Mouse (Mus musculus): ENCODE results near the gene Trim17.

The Trim17 gene

DNA sequence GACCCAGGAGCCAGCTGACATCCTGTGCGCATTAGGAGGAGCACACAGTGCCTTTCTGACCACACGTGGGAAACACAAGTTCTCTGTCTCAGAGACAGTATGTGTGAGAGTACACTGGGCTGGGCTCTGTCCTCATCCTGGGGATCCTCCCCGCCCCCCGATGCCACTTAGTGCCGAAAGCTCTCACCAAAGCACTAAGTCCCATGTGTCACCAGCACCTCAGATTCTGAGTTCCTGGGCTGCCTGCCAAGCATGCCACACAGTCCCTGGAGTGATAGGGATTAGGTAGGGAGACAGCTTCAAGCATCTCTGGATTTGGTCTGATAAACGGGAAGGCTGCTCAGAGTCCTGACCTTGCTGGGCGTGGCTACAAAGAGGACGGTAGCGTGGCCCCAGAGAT lies 36.3 kb downstream of the Trim17 start:
- no peak for DNase-seq (ENCODE audit: low read depth, low spot score)

- DNase-seq (ENCODE audit: low read depth, low spot score): no peak
Observed at GRCm38 (mm10) chr11:58991911-58992310, 37.4 kb downstream of the Trim17 start.

DNA sequence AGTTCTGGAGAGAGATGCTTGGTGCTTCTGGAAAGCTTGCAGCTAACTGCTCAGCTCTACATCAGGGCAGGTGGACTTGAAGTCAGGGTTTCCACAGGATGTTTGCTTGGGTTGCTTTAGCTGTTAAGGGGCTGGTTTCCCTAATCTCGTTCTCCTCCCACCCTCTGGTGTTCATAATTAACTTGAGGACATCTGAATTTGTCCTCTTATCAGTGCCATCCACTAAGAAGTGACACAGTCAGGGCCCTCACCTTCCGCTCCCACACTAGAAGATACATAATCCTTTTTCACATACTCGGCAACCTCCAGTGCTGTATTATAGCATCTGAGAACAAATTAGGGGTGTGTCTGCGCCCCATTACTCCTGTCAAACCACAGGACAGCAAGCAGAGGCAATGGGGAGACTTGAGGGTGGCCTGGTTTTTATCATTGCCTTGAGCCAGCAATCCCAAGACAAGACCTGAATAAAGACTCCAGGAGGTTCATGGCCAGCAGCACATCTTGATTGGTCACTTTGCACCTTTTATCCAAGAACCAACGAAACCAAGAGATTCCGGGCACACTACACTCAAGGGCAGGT lies 38.7 kb downstream of the Trim17 start:
- no peak for DNase-seq (ENCODE audit: low read depth, low spot score)

DNA sequence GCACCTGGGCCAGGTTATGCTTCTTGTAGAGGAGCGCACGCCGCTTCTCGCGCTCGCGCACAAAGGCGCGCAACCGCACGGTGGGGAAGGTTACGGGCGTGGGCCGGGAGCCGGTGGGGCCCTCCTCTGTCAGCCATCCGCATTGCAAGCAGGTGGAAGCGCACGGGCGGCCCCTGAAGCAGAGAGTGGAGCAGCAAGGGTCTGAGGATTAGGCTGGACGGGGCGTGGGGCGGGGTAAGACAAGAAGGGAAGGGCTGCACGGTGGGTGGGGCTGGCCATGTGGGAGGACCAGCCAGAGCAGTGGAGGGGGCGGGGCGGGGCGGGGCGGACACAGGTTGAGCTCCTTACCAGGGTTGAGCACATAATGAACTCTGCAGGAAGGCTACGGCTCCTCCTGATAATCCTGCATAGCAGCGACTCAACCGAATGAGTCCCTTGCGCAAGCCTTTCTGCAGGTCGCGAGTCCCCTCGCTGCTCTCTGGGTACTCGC lies 39.9 kb downstream of the Trim17 start:
- peak; percentile 89 for DNase-seq (ENCODE audit: low read depth, low spot score)

- DNase-seq (ENCODE audit: low read depth, low spot score): no peak
Observed at GRCm38 (mm10) chr11:58995061-58995806, 40.7 kb downstream of the Trim17 start.

GRCm38 (mm10) chr11:58995807-58996370 lies 41.4 kb downstream of the Trim17 start:
- no peak for DNase-seq (ENCODE audit: low read depth, low spot score)

GRCm38 (mm10) chr11:58997541-58997940 lies 43.1 kb downstream of the Trim17 start:
- DNase-seq (ENCODE audit: low read depth, low spot score): no peak

GRCm38 (mm10) chr11:58999158-58999557 lies 44.7 kb downstream of the Trim17 start:
- DNase-seq (ENCODE audit: low read depth, low spot score): no peak

DNA sequence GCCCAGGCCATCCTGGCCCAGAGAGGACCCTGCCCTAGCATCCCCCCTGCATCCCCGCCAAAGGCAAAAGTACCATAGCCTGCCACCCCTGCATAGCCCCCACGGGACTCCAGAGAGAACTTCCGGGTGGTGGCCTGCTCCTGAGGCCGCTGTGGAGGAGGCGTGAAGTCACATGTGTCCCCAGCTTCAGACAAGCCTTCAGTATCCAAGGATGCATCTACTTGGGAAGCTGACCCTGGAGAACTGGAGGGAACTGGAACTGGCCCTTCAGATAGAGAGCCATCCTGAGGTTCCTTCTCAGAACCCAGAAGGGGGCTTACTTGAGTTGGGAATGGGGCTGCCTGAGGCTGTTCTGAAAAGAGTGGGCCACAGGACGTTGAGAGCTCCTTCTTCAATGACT lies 45.3 kb downstream of the Trim17 start:
- DNase-seq (ENCODE audit: low read depth, low spot score): no peak

DNA sequence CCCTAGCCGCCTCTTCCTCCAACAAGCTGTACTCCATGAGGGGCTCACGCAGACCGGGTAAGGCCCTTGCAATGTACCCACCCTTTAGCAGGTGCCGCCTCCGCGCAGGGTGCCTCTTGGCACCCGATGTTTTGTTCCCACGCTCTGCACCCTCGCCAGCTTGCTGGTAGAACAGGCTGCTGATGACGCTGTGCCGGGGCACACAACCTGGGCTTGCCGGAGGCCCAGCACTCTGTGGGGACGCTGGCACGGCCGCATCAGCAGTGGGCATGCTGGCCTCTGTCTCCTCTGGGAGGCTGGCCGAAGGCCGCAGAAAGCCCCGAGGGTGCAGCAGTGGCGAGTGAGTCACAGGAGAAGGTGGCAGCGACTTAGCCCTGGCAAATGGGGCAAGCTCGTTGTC lies 46.1 kb downstream of the Trim17 start:
- no peak for DNase-seq (ENCODE audit: low read depth, low spot score)

DNA sequence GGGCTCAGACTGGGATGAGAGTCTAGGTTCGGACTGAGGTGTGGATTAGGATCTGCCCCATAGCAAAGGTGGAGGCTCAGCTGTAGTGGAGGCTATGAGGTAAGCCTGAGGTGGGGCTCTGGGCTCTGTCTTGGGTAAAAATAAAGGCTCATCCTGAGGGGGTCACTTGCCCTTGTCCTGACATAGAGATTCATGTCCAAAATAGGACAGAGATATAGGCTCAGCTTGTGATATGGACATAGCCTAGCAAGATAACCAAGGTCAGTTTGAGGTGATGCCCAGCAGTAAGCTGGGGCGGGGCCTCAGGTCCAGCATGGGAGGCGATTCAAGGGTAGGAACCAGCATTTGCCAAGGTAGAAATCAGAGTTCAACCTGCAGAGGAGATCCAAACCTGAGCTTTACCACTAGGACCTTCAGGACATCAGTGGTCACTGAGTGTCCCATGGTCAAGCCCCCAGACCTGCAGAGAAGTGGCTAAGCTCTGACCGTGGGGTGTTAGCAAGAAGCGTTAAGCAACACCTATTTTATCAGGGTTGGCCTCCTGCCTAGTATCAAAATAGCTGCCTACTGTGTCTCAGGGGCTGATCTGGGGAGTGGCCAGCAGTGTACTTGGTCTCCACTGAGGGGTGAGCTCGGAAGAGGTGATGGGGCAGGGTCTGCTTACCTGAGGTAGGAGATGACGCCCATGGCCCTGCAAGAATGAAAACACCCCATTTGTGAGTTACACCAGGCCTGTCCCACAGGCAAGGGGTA lies 48.0 kb downstream of the Trim17 start:
- no peak for DNase-seq (ENCODE audit: low read depth, low spot score)

- peak; percentile 43 for DNase-seq (ENCODE audit: low read depth, low spot score)
Observed at GRCm38 (mm10) chr11:59015052-59015451, 60.6 kb downstream of the Trim17 start.
